Mouse (Mus musculus) stomach, postnatal 0 days (tissue): Measurements from ENCODE around the gene Wfdc6a.
"Not testable (repeated sequence)": the region's sequence is repeated elsewhere in the genome, so short reads cannot be mapped to it uniquely, and the experiment has no call there.

ENCODE experiments used
- CTCF ChIP-seq: IDR thresholded peaks from 2 replicates; pipeline ENCODE4 v1.5.1; 2016; ENCODE audit warnings: antibody characterized with exemption, low read depth, mild to moderate bottlenecking, moderate library complexity
- EP300 ChIP-seq: optimal IDR thresholded peaks from 2 replicates; pipeline ENCODE3; 2016; ENCODE audit warnings: antibody characterized with exemption

GRCm38 (mm10) chr2:164573359-164573758 lies 11.9 kb downstream of the Wfdc6a start, which contains the start of gene Spint3:
- not testable (repeated sequence) for TF ChIP-seq EP300, CTCF
